Mouse (Mus musculus) heart, postnatal 10 days (tissue): Measurements from ENCODE around the gene Crct1. TPM values are rescaled to one million over a fixed set of nuclear protein-coding genes. Genes with fewer than 3 reads are reported as not detected.
A peak's percentile ranks its signal among the peaks of the same experiment; 100 is the strongest.

Source experiments
- DNase-seq, 2 experiments: peaks; one replicate each; pipeline ENCODE4 v3.0.0; 2021
- intact Hi-C: fragments of 180-260 bp; cut with DNase I; formaldehyde crosslinking; loops from one replicate; pipeline ENCODE4 v1.15.1; 2025
- total RNA-seq, 2 experiments: library from RNA; stranded (reverse); gene quantifications; 2 replicates each; pipeline ENCODE4 v1.2.3; 2021

Gene Crct1
- not detected for total RNA-seq

GRCm38 (mm10) chr3:93015460-93016104 lies at the start of gene Crct1:
Gene Crct1 (minus strand): TSS chr3:93015687.
- intact Hi-C loops = no loop called here

GRCm38 (mm10) chr3:93052826-93053474 lies 37.5 kb upstream of the Crct1 start:
- peak in 1 of 2 experiments; percentile 14 for DNase-seq
- intact Hi-C loops = no loop called here

More at GRCm38 (mm10) chr3:93015460-93016104, at the start of gene Crct1:
- DNase-seq = no peak

- intact Hi-C loops = no loop called here
- no peak for DNase-seq
Measured at GRCm38 (mm10) chr3:93050182-93050581, 34.7 kb upstream of the Crct1 start.

- DNase-seq = peak; percentile 23 to 25
- intact Hi-C loops = loop anchor here (2.0 to 5.0 kb wide), 2 partner anchors 65 to 124 kb away; no protein-coding TSS in a partner anchor
Measured at GRCm38 (mm10) chr3:93031450-93031849, 16.0 kb upstream of the Crct1 start.

- DNase-seq = no peak
- intact Hi-C loops = no loop called here
Measured at GRCm38 (mm10) chr3:93025486-93025885, 10.0 kb upstream of the Crct1 start.

- intact Hi-C loops = no loop called here
- no peak for DNase-seq
Measured at GRCm38 (mm10) chr3:93023411-93024184, 8.1 kb upstream of the Crct1 start.

GRCm38 (mm10) chr3:93021171-93021570 lies 5.7 kb upstream of the Crct1 start:
- intact Hi-C loops = no loop called here
- DNase-seq = no peak

- intact Hi-C loops = no loop called here
- no peak for DNase-seq
Measured at GRCm38 (mm10) chr3:93018960-93019359, 3.5 kb upstream of the Crct1 start, which contains the start of gene Lce1m. Gene Lce1m (minus strand): TSS chr3:93019060.

- intact Hi-C loops = no loop called here
- DNase-seq = no peak
Measured at GRCm38 (mm10) chr3:93014871-93015270, 616 bp downstream of the Crct1 start.

- intact Hi-C loops = no loop called here
- DNase-seq = peak; percentile 37 to 45
Measured at GRCm38 (mm10) chr3:93014378-93014801, 1.1 kb downstream of the Crct1 start.

- intact Hi-C loops = no loop called here
- DNase-seq = no peak
Measured at GRCm38 (mm10) chr3:93002843-93003242, 12.6 kb downstream of the Crct1 start.

GRCm38 (mm10) chr3:93000621-93001020 lies 14.9 kb downstream of the Crct1 start:
- DNase-seq = no peak
- intact Hi-C loops = no loop called here

- peak; percentile 53 to 74 for DNase-seq
- intact Hi-C loops = no loop called here
Measured at GRCm38 (mm10) chr3:92998691-92999090, 16.8 kb downstream of the Crct1 start.

GRCm38 (mm10) chr3:92991926-92992325 lies 23.6 kb downstream of the Crct1 start, which contains the start of gene Lce3f:
Gene Lce3f (plus strand): TSS chr3:92992226.
- intact Hi-C loops = no loop called here
- no peak for DNase-seq

GRCm38 (mm10) chr3:92978484-92978883 lies 37.0 kb downstream of the Crct1 start:
- intact Hi-C loops = no loop called here
- DNase-seq = no peak

- intact Hi-C loops = no loop called here
- no peak for DNase-seq
Measured at GRCm38 (mm10) chr3:92966761-92967160, 48.7 kb downstream of the Crct1 start, which contains the start of gene Lce3e. Gene Lce3e (plus strand): TSS chr3:92967061.

Other genes with a start within 250 kb of the Crct1 start
- gene Lce1i, start 236.8 kb downstream of the Crct1 start, total RNA-seq = not detected
- not detected for gene Lce1j, start 225.2 kb downstream of the Crct1 start, total RNA-seq
- not detected for gene Lce1k, start 207.8 kb downstream of the Crct1 start, total RNA-seq
- not detected for gene Kprp, start 188.4 kb downstream of the Crct1 start, total RNA-seq
- gene Lce1l, start 164.4 kb downstream of the Crct1 start, total RNA-seq = not detected
- not detected for gene 2310050C09Rik, start 145.5 kb downstream of the Crct1 start, total RNA-seq
- gene Lce3a, start 89.5 kb downstream of the Crct1 start, total RNA-seq = not detected
- gene Lce3b, start 82.7 kb downstream of the Crct1 start, total RNA-seq = not detected
- gene Lce3c, start 71.2 kb downstream of the Crct1 start, total RNA-seq = not detected
- gene Lce3d, start 58.3 kb downstream of the Crct1 start, total RNA-seq = not detected
- gene Lce3e, start 48.6 kb downstream of the Crct1 start, total RNA-seq = not detected
- gene Lce3f, start 23.5 kb downstream of the Crct1 start, total RNA-seq = not detected
- gene Lce1m, start 3.4 kb upstream of the Crct1 start, total RNA-seq = not detected
- gene Gm4858, start 53.1 kb upstream of the Crct1 start, total RNA-seq = not detected
- gene Crnn, start 129.1 kb upstream of the Crct1 start, total RNA-seq = not detected
- not detected for gene Flg2, start 181.6 kb upstream of the Crct1 start, total RNA-seq